Mouse (Mus musculus) megakaryocyte, embryonic 14.5 days (primary cell): ENCODE measurements at regions not wholly inside any gene's neighbourhood (a gene's known extent, or its start where the extent isn't known, plus 50 kb on each side); places are given as distances from the start of the nearest gene placed in this dataset.

Experiments
- FLI1 ChIP-seq: IDR thresholded peaks from 2 replicates; pipeline ENCODE4 v1.6.1; 2012; ENCODE audit warnings: low read length, inconsistent platforms, mixed read lengths
- GATA1 ChIP-seq: IDR thresholded peaks from 3 replicates; pipeline ENCODE4 v1.6.1; 2012; ENCODE audit warnings: mixed read lengths, low read length, inconsistent platforms, borderline replicate concordance

DNA sequence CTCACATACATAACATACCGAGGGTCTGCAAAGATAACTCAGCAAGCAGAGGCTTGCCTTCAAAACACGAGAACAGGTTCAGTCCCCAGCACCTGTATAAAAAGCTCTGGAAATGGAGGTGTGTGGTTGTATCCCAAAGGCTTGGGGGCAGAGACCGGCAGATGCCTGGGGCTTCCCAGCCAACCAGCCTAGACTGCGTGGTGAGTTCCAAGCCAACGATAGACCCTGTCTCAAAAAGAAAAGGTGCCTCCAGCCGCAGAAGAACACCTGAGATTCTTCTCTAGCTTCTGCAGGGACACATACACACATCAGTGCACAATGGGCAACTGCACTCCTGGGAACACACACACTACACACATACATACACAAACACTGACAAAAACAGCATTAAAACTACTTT lies 125.0 kb downstream of the Plekhb2 start:
- TF ChIP-seq GATA1 (no peak), FLI1 (no peak)
